Mouse (Mus musculus) lung, adult 2 months (tissue): ENCODE data around the gene Entpd8.

Experiments used
- CTCF ChIP-seq: fragments of 200-500 bp; IDR thresholded peaks from 2 replicates; pipeline ENCODE4 v1.5.1; 2011; ENCODE audit warnings: mild to moderate bottlenecking, low read length, control low read depth; ENCODE audit not compliant: insufficient read depth
- POLR2A ChIP-seq: fragments of 200-500 bp; IDR thresholded peaks from 2 replicates; pipeline ENCODE4 v1.6.1; 2011; ENCODE audit warnings: low read depth, mild to moderate bottlenecking, control low read depth, low read length, borderline replicate concordance; ENCODE audit errors: extremely low read depth

- TF ChIP-seq POLR2A (no peak), CTCF (no peak)
These were observed 13.6 kb upstream of the Entpd8 start for GRCm38 (mm10) chr2:25066552-25066951.
